Mouse (Mus musculus): ENCODE results near the gene Rnf208. TPM values are rescaled to one million over a fixed set of nuclear protein-coding genes. Genes with fewer than 3 reads are reported as not detected.

Gene Rnf208
- polyA plus RNA-seq, 1 experiment from 2014 or later, result 24.2 TPM

DNA sequence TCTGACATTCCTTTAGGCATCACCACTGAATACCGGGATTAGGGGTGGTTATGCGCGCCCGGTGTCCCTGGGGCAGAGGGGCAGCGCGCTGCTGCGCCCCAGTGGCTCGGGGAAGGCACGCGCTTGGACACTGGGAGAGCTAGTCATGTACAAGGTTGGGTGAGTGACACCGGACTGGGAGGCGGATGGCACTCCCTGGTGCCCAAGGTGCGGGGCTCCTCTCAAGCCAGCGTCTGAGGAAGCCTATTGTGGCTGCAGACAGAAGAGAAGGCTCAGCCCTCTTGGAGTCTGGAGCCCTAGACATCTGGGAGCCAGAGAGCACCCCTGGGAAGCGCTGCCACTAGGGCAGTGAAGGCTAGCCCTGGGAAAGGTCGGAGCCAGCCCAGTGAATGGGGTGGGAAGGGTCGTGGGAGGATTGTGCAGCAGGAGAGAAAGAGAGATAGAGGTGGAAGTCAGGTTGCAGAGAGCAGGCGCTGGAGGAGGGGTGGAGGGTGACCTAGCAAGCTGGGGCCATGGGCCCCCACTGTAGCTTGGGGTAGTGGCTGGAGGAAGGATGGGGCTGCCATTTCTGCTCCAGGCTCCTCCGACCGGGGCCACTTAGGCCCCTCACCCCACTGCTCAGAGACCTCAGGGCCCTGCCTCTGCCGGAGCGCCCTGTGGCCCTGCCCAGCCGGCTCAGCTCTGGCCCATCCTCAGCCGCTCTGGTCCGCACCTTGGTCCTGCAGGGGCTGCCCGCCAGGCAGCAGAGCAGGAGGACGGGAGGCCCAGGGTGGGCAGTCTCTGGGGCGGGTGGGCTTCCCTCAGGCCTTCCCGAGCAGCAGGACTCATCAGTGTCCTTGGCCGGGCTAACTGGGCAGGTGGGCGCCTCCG is 49.4 kb downstream of the Rnf208 start:
- 4% methylated on average over 31 of the region's 32 CpGs for WGBS
- TF ChIP-seq CTCF (IDR thresholded peaks at IDR 0.05; ENCODE audit: low read depth), result no peak
- no peak for ATAC-seq (replicated peaks; ENCODE audit: low FRiP score, low read depth)
- Histone ChIP-seq H3K9me3 (replicated peaks; ENCODE audit: low read length) (no peaks in the 10 kb centered on the region), H3K36me3 (ENCODE audit: insufficient read depth, low read length) (no peaks in the 10 kb centered on the region), H3K4me2 (ENCODE audit: low read length) (peak overlapping the region; percentile 58), H3K9ac (ENCODE audit: low read depth, low read length) (0 out of 2 replicates have a peak overlapping the region, but pooled peaks have one; percentile 31), H3K27me3 (ENCODE audit: insufficient read depth, low read length) (peaks cover 49% of the 10 kb centered on the region), H3K27ac (no peak overlapping the region), H3K4me1 (replicated peaks; ENCODE audit: insufficient read depth, low read length) (peaks cover 9% of the 10 kb centered on the region; the same call in 1 of the 2 replicates), H3K4me3 (replicated peaks; ENCODE audit: low read depth, low read length) (peak overlapping the region; percentile 33)
- no peak for DNase-seq (ENCODE audit: low spot score)

DNA sequence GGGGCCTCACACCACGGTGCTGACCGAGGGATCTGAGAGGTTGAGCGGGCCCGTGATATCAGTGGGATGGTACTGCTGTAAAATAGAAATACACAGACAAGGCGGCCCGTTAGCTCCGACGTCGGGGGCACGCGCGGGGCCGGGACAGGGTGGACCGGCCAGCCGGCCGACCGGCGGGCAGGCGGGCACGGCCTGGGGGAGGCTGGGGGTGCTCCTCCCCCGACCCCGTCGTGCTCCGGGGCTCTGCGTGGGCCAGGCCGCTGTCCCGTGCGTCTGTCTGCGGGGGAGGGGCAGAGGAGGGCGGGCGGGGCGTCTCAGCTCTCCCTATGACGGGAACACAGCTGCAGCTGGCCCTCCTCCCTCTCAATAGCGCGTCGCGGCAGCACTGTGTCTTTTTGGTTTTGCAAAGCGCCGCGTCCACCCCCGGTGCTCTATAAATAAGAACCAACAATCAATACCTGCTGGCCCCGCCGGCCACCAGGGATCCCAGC is 50.0 kb downstream of the Rnf208 start:
- Histone ChIP-seq H3K27me3 (ENCODE audit: insufficient read depth, low read length) (peaks cover 49% of the 10 kb centered on the region), H3K4me1 (replicated peaks; ENCODE audit: insufficient read depth, low read length) (peaks cover 9% of the 10 kb centered on the region; the same call in 1 of the 2 replicates), H3K4me3 (replicated peaks; ENCODE audit: low read depth, low read length) (peak overlapping the region; percentile 33), H3K9me3 (replicated peaks; ENCODE audit: low read length) (no peaks in the 10 kb centered on the region), H3K9ac (ENCODE audit: low read depth, low read length) (0 out of 2 replicates have a peak overlapping the region, but pooled peaks have one; percentile 31), H3K27ac (no peak overlapping the region), H3K36me3 (ENCODE audit: insufficient read depth, low read length) (no peaks in the 10 kb centered on the region), H3K4me2 (ENCODE audit: low read length) (peak overlapping the region; percentile 58)
- ATAC-seq (replicated peaks; ENCODE audit: low FRiP score, low read depth) (0 out of 2 replicates have a peak, but pooled peaks have one; percentile 6), DNase-seq (ENCODE audit: low spot score) (no peak)
- TF ChIP-seq CTCF (IDR thresholded peaks at IDR 0.05; ENCODE audit: low read depth), result no peak
- WGBS, result 3% methylated on average over 34 of the region's 43 CpGs

DNA sequence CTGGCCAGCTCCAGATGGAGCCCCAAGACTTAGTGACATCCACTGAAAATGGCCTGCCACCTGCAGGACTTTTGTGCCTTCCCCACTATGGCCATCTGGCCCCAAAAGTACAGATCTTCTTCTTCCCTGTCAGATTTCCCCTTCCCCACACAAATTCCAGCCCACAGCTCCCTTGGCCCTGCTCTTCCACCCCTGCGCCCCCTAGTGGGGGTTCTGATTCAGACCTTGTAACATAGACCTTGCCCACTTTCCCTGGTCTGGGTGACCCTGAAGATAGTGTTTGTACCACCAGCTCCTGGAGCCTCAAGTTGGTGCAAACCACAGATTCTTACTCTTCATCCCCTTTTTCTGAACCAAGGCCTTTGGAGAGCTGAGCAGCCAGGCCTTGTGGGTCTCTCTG is 50.8 kb downstream of the Rnf208 start:
- no peaks in the 10 kb centered on the region for H3K36me3 ChIP-seq (ENCODE audit: insufficient read depth, low read length)
- no peak overlapping the region for H3K4me2 ChIP-seq (ENCODE audit: low read length)
- no peak overlapping the region for H3K27ac ChIP-seq
- TF ChIP-seq CTCF (IDR thresholded peaks at IDR 0.05; ENCODE audit: low read depth), result peak; percentile 90
- no peak overlapping the region for H3K9ac ChIP-seq (ENCODE audit: low read depth, low read length)
- H3K4me3 ChIP-seq (replicated peaks; ENCODE audit: low read depth, low read length), result peak overlapping the region; percentile 33; the same call in 1 of the 2 replicates
- 0% methylated on average over 1 of the region's 1 CpGs for WGBS
- H3K4me1 ChIP-seq (replicated peaks; ENCODE audit: insufficient read depth, low read length), result peaks cover 9% of the 10 kb centered on the region; the same call in 1 of the 2 replicates
- H3K27me3 ChIP-seq (ENCODE audit: insufficient read depth, low read length), result peaks cover 49% of the 10 kb centered on the region
- no peaks in the 10 kb centered on the region for H3K9me3 ChIP-seq (replicated peaks; ENCODE audit: low read length)
- DNase-seq (ENCODE audit: low spot score) (peak; percentile 82), ATAC-seq (replicated peaks; ENCODE audit: low FRiP score, low read depth) (no peak)

DNA sequence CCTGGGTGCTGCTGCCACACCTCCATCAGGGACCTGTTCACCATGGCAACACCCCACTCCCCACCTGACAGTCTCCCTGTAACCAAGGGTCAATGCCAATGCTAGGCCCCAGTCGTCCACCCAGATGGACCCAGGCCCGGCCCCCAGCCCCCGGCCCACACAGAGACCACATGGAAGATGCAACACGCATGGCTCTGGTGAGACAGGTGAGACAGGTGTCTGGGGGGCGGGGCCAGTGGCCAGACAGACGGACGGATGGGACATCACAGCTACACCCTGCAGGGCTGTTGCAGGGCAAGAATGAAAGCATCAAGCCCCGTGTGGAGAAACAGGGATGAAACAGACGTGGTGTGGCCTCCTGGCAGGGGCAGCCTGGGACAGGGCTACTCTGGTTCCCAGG is 51.7 kb downstream of the Rnf208 start:
- no peak for ATAC-seq (replicated peaks; ENCODE audit: low FRiP score, low read depth)
- H3K27ac ChIP-seq, result no peak overlapping the region
- H3K4me1 ChIP-seq (replicated peaks; ENCODE audit: insufficient read depth, low read length), result peaks cover 9% of the 10 kb centered on the region; the same call in 1 of the 2 replicates
- peaks cover 41% of the 10 kb centered on the region for H3K27me3 ChIP-seq (ENCODE audit: insufficient read depth, low read length)
- H3K9me3 ChIP-seq (replicated peaks; ENCODE audit: low read length), result no peaks in the 10 kb centered on the region
- TF ChIP-seq CTCF (IDR thresholded peaks at IDR 0.05; ENCODE audit: low read depth), result no peak
- no peak overlapping the region for H3K9ac ChIP-seq (ENCODE audit: low read depth, low read length)
- H3K4me2 ChIP-seq (ENCODE audit: low read length), result no peak overlapping the region
- H3K4me3 ChIP-seq (replicated peaks; ENCODE audit: low read depth, low read length), result no peak overlapping the region
- no peak for DNase-seq (ENCODE audit: low spot score)
- 73% methylated on average over 9 of the region's 9 CpGs for WGBS
- no peaks in the 10 kb centered on the region for H3K36me3 ChIP-seq (ENCODE audit: insufficient read depth, low read length)

Other genes starting within 250 kb of the Rnf208 start
- 71.0 and 74.6 TPM in 2 replicates for gene Nsmf, start 187.9 kb upstream of the Rnf208 start, polyA plus RNA-seq (2015; fragmentation: Nextera tagmentation; extraction: Ambion mirVana)
- 6.2 TPM in 2 replicates for gene Entpd8, start 162.0 kb upstream of the Rnf208 start, polyA plus RNA-seq (2015; fragmentation: Nextera tagmentation; extraction: Ambion mirVana)
- gene Noxa1, start 147.1 kb upstream of the Rnf208 start, polyA plus RNA-seq (2015; fragmentation: Nextera tagmentation; extraction: Ambion mirVana), result 0.41 and 0.43 TPM in 2 replicates
- gene Nrarp, start 61.5 kb upstream of the Rnf208 start, polyA plus RNA-seq (2015; fragmentation: Nextera tagmentation; extraction: Ambion mirVana), result 19.9 and 21.6 TPM in 2 replicates
- gene Tor4a, start 45.4 kb upstream of the Rnf208 start, polyA plus RNA-seq (2015; fragmentation: Nextera tagmentation; extraction: Ambion mirVana), result 10.8 and 12.0 TPM in 2 replicates
- 74.0 and 82.3 TPM in 2 replicates for gene Nelfb, start 30.8 kb upstream of the Rnf208 start, polyA plus RNA-seq (2015; fragmentation: Nextera tagmentation; extraction: Ambion mirVana)
- 0.29 and 0.43 TPM in 2 replicates for gene Stpg3, start 27.6 kb upstream of the Rnf208 start, polyA plus RNA-seq (2015; fragmentation: Nextera tagmentation; extraction: Ambion mirVana)
- 0.28 and 0.62 TPM in 2 replicates for gene Fam166a, start 23.5 kb upstream of the Rnf208 start, polyA plus RNA-seq (2015; fragmentation: Nextera tagmentation; extraction: Ambion mirVana)
- gene Tubb4b, start 17.6 kb upstream of the Rnf208 start, polyA plus RNA-seq (2015; fragmentation: Nextera tagmentation; extraction: Ambion mirVana), result 339 and 384 TPM in 2 replicates
- 1.5 and 1.6 TPM in 2 replicates for gene Slc34a3, start 7.9 kb upstream of the Rnf208 start, polyA plus RNA-seq (2015; fragmentation: Nextera tagmentation; extraction: Ambion mirVana)
- 0.16 and 0.28 TPM in 2 replicates for gene Rnf224, start 5.5 kb upstream of the Rnf208 start, polyA plus RNA-seq (2015; fragmentation: Nextera tagmentation; extraction: Ambion mirVana)
- 0.61 and 0.75 TPM in 2 replicates for gene Cysrt1, start 197 bp downstream of the Rnf208 start, polyA plus RNA-seq (2015; fragmentation: Nextera tagmentation; extraction: Ambion mirVana)
- 2.7 and 3.7 TPM in 2 replicates for gene AL732309.1, start 4.6 kb downstream of the Rnf208 start, polyA plus RNA-seq (2015; fragmentation: Nextera tagmentation; extraction: Ambion mirVana)
- 42.6 and 46.7 TPM in 2 replicates for gene Tmem203, start 13.2 kb downstream of the Rnf208 start, polyA plus RNA-seq (2015; fragmentation: Nextera tagmentation; extraction: Ambion mirVana)
- 17.1 and 18.0 TPM in 2 replicates for gene Tprn, start 20.4 kb downstream of the Rnf208 start, polyA plus RNA-seq (2015; fragmentation: Nextera tagmentation; extraction: Ambion mirVana)
- gene Ssna1, start 30.2 kb downstream of the Rnf208 start, polyA plus RNA-seq (2015; fragmentation: Nextera tagmentation; extraction: Ambion mirVana), result 172 TPM in 2 replicates
- 79.4 and 84.0 TPM in 2 replicates for gene Anapc2, start 30.2 kb downstream of the Rnf208 start, polyA plus RNA-seq (2015; fragmentation: Nextera tagmentation; extraction: Ambion mirVana)
- gene Tmem210, start 45.9 kb downstream of the Rnf208 start, polyA plus RNA-seq (2015; fragmentation: Nextera tagmentation; extraction: Ambion mirVana), result not detected in 2 replicates
- 0.29 and 0.48 TPM in 2 replicates for gene Lrrc26, start 47.7 kb downstream of the Rnf208 start, polyA plus RNA-seq (2015; fragmentation: Nextera tagmentation; extraction: Ambion mirVana)
- 0.58 and 0.66 TPM in 2 replicates for gene Grin1, start 76.9 kb downstream of the Rnf208 start, polyA plus RNA-seq (2015; fragmentation: Nextera tagmentation; extraction: Ambion mirVana)
- 57.9 and 59.6 TPM in 2 replicates for gene Man1b1, start 90.1 kb downstream of the Rnf208 start, polyA plus RNA-seq (2015; fragmentation: Nextera tagmentation; extraction: Ambion mirVana)
- 28.5 and 31.5 TPM in 2 replicates for gene Dpp7, start 114.1 kb downstream of the Rnf208 start, polyA plus RNA-seq (2015; fragmentation: Nextera tagmentation; extraction: Ambion mirVana)
- gene Uap1l1, start 123.4 kb downstream of the Rnf208 start, polyA plus RNA-seq (2015; fragmentation: Nextera tagmentation; extraction: Ambion mirVana), result 80.5 and 92.8 TPM in 2 replicates
- gene Sapcd2, start 130.1 kb downstream of the Rnf208 start, polyA plus RNA-seq (2015; fragmentation: Nextera tagmentation; extraction: Ambion mirVana), result 17.9 and 19.3 TPM in 2 replicates
- 6.9 and 7.8 TPM in 2 replicates for gene Entpd2, start 153.6 kb downstream of the Rnf208 start, polyA plus RNA-seq (2015; fragmentation: Nextera tagmentation; extraction: Ambion mirVana)
- 43.9 and 49.9 TPM in 2 replicates for gene Npdc1, start 157.1 kb downstream of the Rnf208 start, polyA plus RNA-seq (2015; fragmentation: Nextera tagmentation; extraction: Ambion mirVana)
- 0.06 TPM in 1 of 2 replicates, not detected in the other for gene Fut7, start 181.0 kb downstream of the Rnf208 start, polyA plus RNA-seq (2015; fragmentation: Nextera tagmentation; extraction: Ambion mirVana)
- gene Abca2, start 186.4 kb downstream of the Rnf208 start, polyA plus RNA-seq (2015; fragmentation: Nextera tagmentation; extraction: Ambion mirVana), result 9.7 and 9.8 TPM in 2 replicates
- gene Clic3, start 214.6 kb downstream of the Rnf208 start, polyA plus RNA-seq (2015; fragmentation: Nextera tagmentation; extraction: Ambion mirVana), result 7.7 and 10.3 TPM in 2 replicates
- 42.0 and 45.0 TPM in 2 replicates for gene Paxx, start 218.8 kb downstream of the Rnf208 start, polyA plus RNA-seq (2015; fragmentation: Nextera tagmentation; extraction: Ambion mirVana)
- 11.5 and 13.1 TPM in 2 replicates for gene Ptgds, start 227.8 kb downstream of the Rnf208 start, polyA plus RNA-seq (2015; fragmentation: Nextera tagmentation; extraction: Ambion mirVana)